ENCODE assay signal across 19 mouse cellular contexts in genomic region chrX:163999848-164000247, GRCm38 (mm10). TPM values are rescaled to one million over a fixed set of nuclear protein-coding genes. Genes with fewer than 3 reads are reported as not detected.
A peak's percentile ranks its signal among the peaks of the same experiment; 100 is the strongest.
DNase-seq lines count a peak whose midpoint lies in the region; ATAC-seq and TF ChIP-seq lines count a peak whose summit lies in the region.
"Had no signal": no experiment of that assay in that cellular context is flagged by ENCODE, and none has a peak within 500 bp of the region (broad histone marks: within the 10 kb centered on the region; RNA-seq: fewer than 3 reads in every experiment).

No protein-coding gene starts in this region.

- H3K9me3 ChIP-seq in intestine, postnatal 0 days (ENCODE audit: control insufficient read depth): no peaks in the 10 kb centered on the region
- H3K9me3 ChIP-seq in intestine, embryonic 16.5 days (ENCODE audit: control insufficient read depth, low read length): no peaks in the 10 kb centered on the region
- H3K9me3 ChIP-seq in CH12.LX (replicated peaks; ENCODE audit: low read length): no peaks in the 10 kb centered on the region
- H3K9me3 ChIP-seq: hindbrain, embryonic 12.5 days; lung, embryonic 15.5 days had no signal

- H3K79me2 ChIP-seq in CH12.LX (replicated peaks; ENCODE audit: control insufficient read depth, extremely low read depth, insufficient read depth, poor library complexity, severe bottlenecking): no peaks in the 10 kb centered on the region

- TF ChIP-seq CTCF in intestine, postnatal 0 days (IDR thresholded peaks at IDR 0.05; ENCODE audit: low read depth): peak; percentile 31; the same call in 1 of the 2 replicates
- TF ChIP-seq CTCF in CH12.LX (conservative IDR thresholded peaks at IDR 0.05 in 1 of 2, IDR thresholded peaks at IDR 0.05 in 1 of 2; ENCODE audit: low read depth in 2 of 2, low read length in 2 of 2): peak in 1 of 2 experiments; percentile 71; a peak in 2 of 4 replicates

- H3K4me2 ChIP-seq in intestine, postnatal 0 days (replicated peaks; ENCODE audit: low read depth): no peak overlapping the region
- H3K4me2 ChIP-seq in intestine, embryonic 16.5 days (ENCODE audit: low read depth, low read length): no peak overlapping the region
- no peak overlapping the region for H3K4me2 ChIP-seq in CH12.LX (ENCODE audit: insufficient read depth, low read depth, poor library complexity, severe bottlenecking)
- H3K4me2 ChIP-seq: hindbrain, embryonic 12.5 days; lung, embryonic 15.5 days; midbrain, embryonic 11.5 days had no signal

- no peak overlapping the region for H3K9ac ChIP-seq in intestine, postnatal 0 days (ENCODE audit: low read depth, low read length)
- no peak overlapping the region for H3K9ac ChIP-seq in intestine, embryonic 16.5 days (ENCODE audit: low read depth, low read length)
- H3K9ac ChIP-seq in CH12.LX (ENCODE audit: insufficient read depth, low read depth): no peak overlapping the region
- H3K9ac ChIP-seq: forebrain, postnatal 0 days; hindbrain, embryonic 12.5 days; lung, embryonic 15.5 days had no signal

- no peaks in the 10 kb centered on the region for H3K27me3 ChIP-seq in intestine, postnatal 0 days (replicated peaks; ENCODE audit: control insufficient read depth, insufficient read depth, low read length)
- no peaks in the 10 kb centered on the region; the same call in 1 of the 2 replicates for H3K27me3 ChIP-seq in intestine, embryonic 16.5 days (replicated peaks; ENCODE audit: control insufficient read depth, insufficient read depth, low read length)
- H3K27me3 ChIP-seq in CH12.LX (replicated peaks): no peaks in the 10 kb centered on the region
- H3K27me3 ChIP-seq: lung, embryonic 15.5 days had no signal

- in situ Hi-C loops in CH12.LX (cut with MboI; ENCODE audit: low pct_ligation_motif_present, low pct_unique_long_range_greater_than_20kb, low sequenced_read_pairs): no loop called here

- TF ChIP-seq POLR2A in CH12.LX (IDR thresholded peaks at IDR 0.05; ENCODE audit: low read depth, low read length): no peak

- no peak for ATAC-seq in intestine, postnatal 0 days
- no peak for ATAC-seq in intestine, embryonic 16.5 days
- ATAC-seq in megakaryocyte progenitor cell, adult 5-6 weeks (replicated peaks; ENCODE audit: poor library complexity): peak; percentile 57
- ATAC-seq: forebrain, postnatal 0 days had no signal

- H3K36me3 ChIP-seq in intestine, postnatal 0 days (ENCODE audit: control insufficient read depth, insufficient read depth): no peaks in the 10 kb centered on the region
- H3K36me3 ChIP-seq in intestine, embryonic 16.5 days (ENCODE audit: control insufficient read depth, insufficient read depth, low read length): no peaks in the 10 kb centered on the region
- no peaks in the 10 kb centered on the region for H3K36me3 ChIP-seq in CH12.LX (replicated peaks in 1 of 2; ENCODE audit: control insufficient read depth in 1 of 2, insufficient read depth in 1 of 2, low read length in 1 of 2)
- H3K36me3 ChIP-seq: hindbrain, embryonic 12.5 days; lung, embryonic 15.5 days had no signal

- H3K27ac ChIP-seq in intestine, postnatal 0 days (ENCODE audit: low read depth, low read length): no peak overlapping the region
- no peak overlapping the region for H3K27ac ChIP-seq in intestine, embryonic 16.5 days (ENCODE audit: low read length)
- H3K27ac ChIP-seq in CH12.LX (ENCODE audit: insufficient read depth, low read depth): no peak overlapping the region
- H3K27ac ChIP-seq: hindbrain, embryonic 12.5 days; lung, embryonic 15.5 days had no signal

- TF ChIP-seq EP300 in CH12.LX (IDR thresholded peaks at IDR 0.05; ENCODE audit: low read length): no peak

- H3K4me1 ChIP-seq in intestine, postnatal 0 days (replicated peaks; ENCODE audit: control insufficient read depth, insufficient read depth, low read length): no peaks in the 10 kb centered on the region
- no peaks in the 10 kb centered on the region for H3K4me1 ChIP-seq in intestine, embryonic 16.5 days (ENCODE audit: control insufficient read depth, insufficient read depth, low read length)
- no peaks in the 10 kb centered on the region for H3K4me1 ChIP-seq in CH12.LX (ENCODE audit: control insufficient read depth in 1 of 2, insufficient read depth in 2 of 2)
- H3K4me1 ChIP-seq: hindbrain, embryonic 12.5 days; lung, embryonic 15.5 days had no signal

- H3K4me3 ChIP-seq in intestine, postnatal 0 days (ENCODE audit: low read depth, low read length): no peak overlapping the region
- H3K4me3 ChIP-seq in intestine, embryonic 16.5 days (ENCODE audit: low read length): no peak overlapping the region
- no peak overlapping the region for H3K4me3 ChIP-seq in CH12.LX (replicated peaks in 1 of 3; ENCODE audit: low read depth in 2 of 3, low read length in 2 of 3, poor library complexity in 1 of 3)
- H3K4me3 ChIP-seq: hindbrain, embryonic 12.5 days; lung, embryonic 15.5 days had no signal

- dilution Hi-C loops in CH12.LX (cut with MboI; ENCODE audit: extremely low pct_ligation_motif_present, extremely low pct_unique_long_range_greater_than_20kb, low sequenced_read_pairs): no loop called here

- DNase-seq in lung, postnatal 36 days: peak; percentile 25
- no peak for DNase-seq in lung, postnatal 25 days (ENCODE audit: low spot score)
- peak; percentile 19 for DNase-seq in CH12.LX (ENCODE audit: extremely low read depth)
- DNase-seq in heart, adult 8-10 months (ENCODE audit: low spot score): no peak
- no peak for DNase-seq in ovary, postnatal 10 days (ENCODE audit: low spot score)
- DNase-seq: adrenal gland, postnatal 14 days; cerebellum, adult 2 months; forebrain, postnatal 0 days; gastrocnemius, postnatal 10 days; kidney, adult 8-10 months; layer of hippocampus, postnatal 36 days; left cerebral cortex, postnatal 4 days; right cerebral cortex, postnatal 25 days had no signal

- WGBS in intestine, postnatal 0 days: 77% methylated on average over 1 of the region's 1 CpGs
- 91% methylated on average over 1 of the region's 1 CpGs for WGBS in intestine, embryonic 16.5 days

- peak; percentile 13 for TF ChIP-seq RAD21 in CH12.LX (IDR thresholded peaks at IDR 0.05; ENCODE audit: low read depth, low read length)

TF ChIP-seq in CH12.LX, 34 proteins besides CTCF, POLR2A, EP300 and RAD21:
- TF ChIP-seq ZNF384 (IDR thresholded peaks at IDR 0.05; ENCODE audit: low read depth, low read length): peak; percentile 28; the same call in 1 of the 2 replicates
- TF ChIP-seq MYC (IDR thresholded peaks at IDR 0.05; ENCODE audit: low read depth, low read length): peak; percentile 41; the same call in 1 of the 2 replicates
- no peak for TF ChIP-seq ETS1 (conservative IDR thresholded peaks at IDR 0.05; ENCODE audit: low read depth, low read length)
- TF ChIP-seq SMC3 (IDR thresholded peaks at IDR 0.05; ENCODE audit: low read depth, low read length): peak; percentile 58

RNA-seq across cellular contexts. Expression of gene Car5b, which starts 27.9 kb away (rescaled TPM):
- 0.25 and 0.37 TPM in 2 replicates for polyA plus RNA-seq in intestine, postnatal 0 days (2015; fragmentation: Nextera tagmentation; extraction: Ambion mirVana)
- polyA plus RNA-seq in intestine, embryonic 16.5 days (2015; fragmentation: Nextera tagmentation; extraction: Ambion mirVana): 0.28 and 0.33 TPM in 2 replicates
- total RNA-seq in CH12.LX (2012; rRNA removed) (0.13 and 0.17 TPM in 2 replicates), CH12.LX (2014; rRNA removed) (not detected in 2 replicates)
- 0.12 TPM in 1 of 2 replicates, not detected in the other for polyA plus RNA-seq in CH12.LX (2012; ENCODE audit: insufficient read length, low read depth)
- 0.30 TPM in 1 of 2 replicates, not detected in the other for total RNA-seq in megakaryocyte progenitor cell, adult 5-6 weeks (2015)
- total RNA-seq in megakaryocyte progenitor cell, adult 5-6 weeks (2017): 0.21 and 0.24 TPM in 2 replicates
- 1 to 10 TPM in 1 of 4 experiments, under 1 TPM in 3; 0.44 to 1.5 (median 0.63) TPM for total RNA-seq in heart, adult 8-10 months (2022)

RNA-seq across cellular contexts. Expression of gene Zrsr2, which starts 41.4 kb away (rescaled TPM):
- 41.9 and 53.5 TPM in 2 replicates for polyA plus RNA-seq in intestine, postnatal 0 days (2015; fragmentation: Nextera tagmentation; extraction: Ambion mirVana)
- 41.6 and 48.2 TPM in 2 replicates for polyA plus RNA-seq in intestine, embryonic 16.5 days (2015; fragmentation: Nextera tagmentation; extraction: Ambion mirVana)
- total RNA-seq in CH12.LX (2012; rRNA removed) (13.7 and 15.2 TPM in 2 replicates), CH12.LX (2014; rRNA removed) (14.2 and 16.5 TPM in 2 replicates)
- 76.8 and 89.1 TPM in 2 replicates for polyA plus RNA-seq in CH12.LX (2012; ENCODE audit: insufficient read length, low read depth)
- 28.1 and 31.8 TPM in 2 replicates for total RNA-seq in megakaryocyte progenitor cell, adult 5-6 weeks (2015)
- 35.2 and 76.8 TPM in 2 replicates for total RNA-seq in megakaryocyte progenitor cell, adult 5-6 weeks (2017)
- total RNA-seq in heart, adult 8-10 months (2022): 10 to 100 TPM in 3 of 4 experiments, 1 to 10 TPM in 1; 6.4 to 11.5 (median 11.1) TPM

Comparison
In these comparisons a context has a peak if more than half of its experiments do, and no peak if none do; other contexts are left out.
1. DNase-seq: peak in lung, postnatal 36 days (single experiment) and CH12.LX (single experiment); none in lung, postnatal 25 days (single experiment), heart, adult 8-10 months (single experiment) and ovary, postnatal 10 days (single experiment).